Mouse (Mus musculus): ENCODE measurements around the gene Rabggta.
A peak's percentile ranks its signal among the peaks of the same experiment; 100 is the strongest.

Gene Rabggta

DNA sequence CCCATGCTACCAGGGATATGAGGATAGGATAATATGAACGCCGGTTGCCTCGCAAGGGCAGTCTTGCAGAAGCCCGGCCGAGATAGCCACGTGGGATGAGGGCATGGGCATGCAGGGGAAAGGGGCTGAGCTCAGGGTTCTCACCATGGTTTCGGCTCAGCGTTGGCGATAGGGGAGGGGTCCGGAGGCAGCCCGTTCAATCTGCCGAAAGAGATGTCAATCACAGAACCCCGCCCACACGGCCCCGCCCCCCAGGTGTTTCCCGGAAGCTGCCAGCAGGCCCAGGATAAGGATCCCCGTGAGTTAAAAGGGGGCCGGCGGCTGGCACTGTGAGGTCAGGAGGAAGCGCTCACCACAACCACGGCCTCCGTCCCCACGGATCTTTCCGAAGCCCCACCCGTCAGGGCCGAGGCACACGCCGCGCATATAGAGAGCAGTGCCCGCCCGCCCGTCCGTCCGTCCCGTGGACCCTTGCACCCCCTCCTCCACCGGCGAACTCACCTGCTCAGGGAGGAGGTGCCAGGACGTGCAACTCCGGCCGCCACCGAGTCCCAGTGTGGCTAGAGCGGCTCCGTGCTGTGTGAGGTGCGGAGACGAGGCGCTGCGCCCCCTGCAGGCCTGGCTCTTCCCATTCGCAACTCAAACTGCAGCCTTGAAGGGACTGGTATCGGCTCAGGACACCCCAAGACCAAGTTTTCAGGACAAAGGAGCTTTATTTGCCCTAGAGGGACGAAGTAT, at the start of gene Rabggta:
Gene Rabggta, minus strand, starts transcription at position 564 of the 738 bp plus-strand sequence.
- peak; percentile 92 to 96 for DNase-seq (ENCODE audit: inconsistent age in 2 of 2, low spot score in 1 of 2)

DNA sequence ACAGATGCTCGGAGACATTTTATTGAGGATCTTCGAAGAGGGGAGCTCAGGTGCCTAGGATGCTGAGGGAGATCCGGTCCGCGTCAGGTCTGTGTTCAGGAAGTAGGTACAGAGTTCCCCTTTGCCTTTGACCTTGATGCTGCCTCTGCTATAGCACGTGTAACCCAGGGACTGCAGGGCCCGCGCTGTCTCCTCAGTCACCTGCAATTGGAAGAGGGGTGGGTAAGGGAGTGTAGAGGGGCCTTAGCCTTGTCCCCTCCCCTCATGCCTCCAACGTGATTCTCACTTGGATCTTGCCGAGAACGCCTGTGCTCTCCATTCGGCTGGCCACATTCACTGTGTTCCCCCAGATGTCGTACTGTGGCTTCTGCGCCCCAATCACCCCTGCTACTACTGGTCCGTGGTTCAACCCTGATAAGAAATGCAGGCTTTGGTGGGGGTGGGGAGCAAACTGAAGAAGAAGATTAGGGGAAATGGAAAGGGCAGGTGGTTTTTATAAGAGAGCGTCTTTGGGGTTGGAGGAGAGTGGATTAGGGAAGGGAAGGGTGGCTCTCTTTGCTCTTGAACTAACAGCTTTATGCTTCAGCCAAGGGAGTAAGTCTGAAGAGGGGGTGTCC, 47.1 kb upstream of the Rabggta start:
- no peak for DNase-seq (ENCODE audit: inconsistent age in 2 of 2, low spot score in 1 of 2)

DNA sequence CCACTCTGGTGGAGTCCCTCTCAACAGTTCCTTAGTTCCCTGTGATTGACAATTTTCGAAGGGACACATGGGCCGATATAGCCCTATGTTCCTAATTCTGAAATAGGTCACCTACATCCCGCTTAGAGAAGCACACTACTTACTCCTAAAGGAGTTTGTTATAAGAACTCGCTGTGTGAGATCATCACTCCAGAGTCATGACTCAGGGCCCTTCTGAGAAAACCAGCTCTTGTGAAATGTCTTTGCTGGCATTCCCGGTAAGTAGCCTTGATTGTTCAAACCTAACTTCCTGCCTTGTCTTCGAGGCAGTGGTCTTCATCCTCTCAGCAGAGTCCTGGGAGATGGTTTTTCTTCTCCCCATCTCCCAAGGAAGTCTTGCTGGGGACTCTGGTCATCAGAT, 46.5 kb upstream of the Rabggta start:
- peak in 1 of 2 experiments; percentile 86 for DNase-seq (ENCODE audit: inconsistent age in 2 of 2, low spot score in 1 of 2)

DNA sequence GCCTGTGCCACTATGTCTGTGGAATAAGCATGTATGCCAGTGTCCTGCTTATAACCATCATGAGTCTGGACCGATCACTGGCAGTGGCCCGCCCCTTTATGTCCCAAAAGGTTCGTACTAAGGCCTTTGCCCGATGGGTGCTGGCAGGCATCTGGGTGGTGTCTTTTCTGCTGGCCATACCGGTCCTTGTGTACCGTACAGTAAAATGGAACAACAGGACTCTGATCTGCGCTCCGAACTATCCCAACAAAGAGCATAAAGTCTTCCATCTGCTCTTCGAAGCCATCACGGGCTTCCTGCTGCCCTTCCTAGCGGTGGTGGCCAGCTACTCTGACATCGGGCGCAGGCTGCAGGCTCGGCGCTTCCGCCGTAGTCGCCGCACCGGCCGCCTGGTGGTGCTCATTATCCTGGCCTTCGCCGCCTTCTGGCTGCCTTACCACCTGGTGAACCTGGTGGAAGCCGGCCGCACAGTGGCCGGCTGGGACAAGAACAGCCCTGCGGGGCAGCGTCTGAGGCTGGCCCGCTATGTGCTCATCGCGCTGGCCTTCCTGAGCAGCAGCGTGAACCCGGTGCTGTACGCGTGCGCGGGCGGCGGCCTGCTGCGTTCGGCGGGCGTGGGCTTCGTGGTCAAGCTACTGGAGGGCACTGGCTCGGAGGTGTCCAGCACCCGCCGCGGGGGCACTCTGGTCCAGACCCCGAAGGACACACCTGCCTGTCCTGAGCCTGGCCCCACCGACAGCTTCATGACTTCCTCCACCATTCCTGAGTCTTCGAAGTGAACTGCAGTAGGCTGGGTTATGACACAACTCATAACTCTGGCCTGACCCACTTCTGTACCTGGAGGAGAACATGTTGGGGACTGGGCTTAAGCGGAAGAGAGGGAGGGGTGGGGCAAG, 45.7 kb upstream of the Rabggta start:
- peak; percentile 57 to 84 for DNase-seq (ENCODE audit: inconsistent age in 2 of 2, low spot score in 1 of 2)

DNA sequence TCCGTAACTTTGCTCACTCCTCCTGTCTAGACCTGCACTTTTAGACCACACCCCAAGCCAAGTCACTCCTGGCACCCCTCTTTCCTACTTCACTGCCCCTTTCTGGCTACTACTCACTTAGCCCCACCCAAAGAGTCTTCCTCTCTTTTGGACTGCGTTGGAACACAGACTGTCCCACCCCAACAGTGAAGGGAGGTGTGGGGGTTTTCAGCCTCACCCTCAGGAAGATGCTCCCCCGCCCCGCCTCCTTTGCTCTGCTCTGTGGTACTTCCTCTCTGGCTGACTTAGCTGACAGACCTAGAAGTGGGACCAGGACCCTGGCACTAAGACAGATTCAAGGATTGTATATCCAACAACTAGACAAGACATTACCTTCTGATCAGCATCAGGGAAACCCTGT, 43.6 kb upstream of the Rabggta start, which contains the start of gene Ltb4r1:
Gene Ltb4r1, plus strand, starts transcription at position 267 of the 400 bp plus-strand sequence.
- DNase-seq (ENCODE audit: inconsistent age in 2 of 2, low spot score in 1 of 2) = no peak

DNA sequence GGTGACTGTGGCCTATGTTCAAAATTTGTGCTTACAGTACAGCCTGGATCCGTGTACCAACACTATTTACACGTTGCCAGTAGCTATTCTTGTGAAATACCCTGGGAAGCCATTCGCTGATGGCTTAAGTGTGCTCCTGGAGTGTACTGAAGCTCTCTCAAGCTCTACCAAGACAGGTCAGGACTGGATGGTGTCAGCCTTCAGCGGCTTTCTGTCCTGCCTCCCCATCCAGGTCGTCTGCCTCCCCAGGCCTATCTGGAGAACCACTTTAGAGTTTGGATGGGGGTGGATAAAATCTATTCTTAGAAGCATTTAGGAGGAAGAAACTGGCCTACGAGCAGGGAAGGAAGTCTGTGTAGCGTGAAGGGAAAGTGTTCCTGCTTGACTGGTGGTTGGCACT, 41.1 kb upstream of the Rabggta start:
- no peak for DNase-seq (ENCODE audit: inconsistent age in 2 of 2, low spot score in 1 of 2)

DNA sequence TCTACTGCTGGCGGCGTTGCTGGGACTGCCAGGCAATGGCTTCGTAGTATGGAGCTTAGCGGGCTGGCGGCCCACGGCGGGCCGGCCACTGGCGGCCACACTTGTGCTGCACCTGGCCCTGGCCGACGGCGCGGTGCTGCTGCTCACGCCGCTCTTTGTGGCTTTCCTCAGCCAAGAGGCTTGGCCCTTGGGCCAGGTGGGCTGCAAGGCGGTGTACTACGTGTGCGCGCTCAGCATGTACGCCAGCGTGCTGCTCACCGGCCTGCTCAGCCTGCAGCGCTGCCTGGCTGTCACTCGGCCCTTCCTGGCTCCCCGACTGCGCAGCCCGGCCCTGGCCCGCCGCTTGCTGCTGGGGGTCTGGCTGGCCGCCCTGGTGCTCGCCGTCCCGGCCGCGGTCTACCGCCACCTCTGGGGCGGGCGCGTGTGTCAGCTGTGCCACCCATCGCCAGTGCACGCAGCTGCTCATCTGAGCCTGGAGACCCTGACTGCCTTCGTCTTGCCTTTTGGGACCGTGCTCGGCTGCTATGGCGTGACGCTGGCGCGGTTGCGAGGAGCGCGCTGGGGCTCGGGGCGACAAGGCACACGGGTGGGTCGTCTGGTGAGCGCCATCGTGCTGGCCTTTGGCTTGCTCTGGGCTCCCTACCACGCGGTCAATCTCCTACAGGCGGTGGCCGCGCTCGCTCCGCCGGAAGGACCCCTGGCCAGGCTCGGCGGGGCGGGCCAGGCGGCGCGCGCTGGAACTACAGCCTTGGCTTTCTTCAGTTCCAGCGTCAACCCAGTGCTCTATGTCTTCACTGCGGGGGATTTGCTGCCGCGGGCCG, 40.1 kb upstream of the Rabggta start:
- peak; percentile 39 to 80 for DNase-seq (ENCODE audit: inconsistent age in 2 of 2, low spot score in 1 of 2)

DNA sequence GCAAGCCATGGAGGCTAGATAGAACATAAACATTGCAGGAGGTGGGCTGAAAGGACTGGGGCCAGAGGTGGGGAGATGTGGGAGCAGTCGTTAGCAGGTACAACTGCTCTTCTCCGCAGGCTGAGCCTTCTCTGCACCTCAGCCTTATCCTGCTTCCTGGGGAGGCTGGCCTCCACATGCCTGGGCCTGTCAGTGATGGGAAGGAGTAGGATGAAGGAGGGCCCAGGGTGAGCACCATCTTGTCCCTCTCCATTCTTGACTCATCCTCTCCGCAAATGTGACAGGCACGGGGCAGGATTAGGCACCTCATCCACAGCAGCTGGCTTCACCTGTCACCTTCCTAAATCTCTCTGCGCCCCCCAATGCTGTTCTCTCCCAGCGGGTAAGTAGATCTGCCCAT, 39.1 kb upstream of the Rabggta start, which contains the start of gene Ltb4r2:
Gene Ltb4r2, plus strand, starts transcription at position 266 of the 400 bp plus-strand sequence.
- no peak for DNase-seq (ENCODE audit: inconsistent age in 2 of 2, low spot score in 1 of 2)

DNA sequence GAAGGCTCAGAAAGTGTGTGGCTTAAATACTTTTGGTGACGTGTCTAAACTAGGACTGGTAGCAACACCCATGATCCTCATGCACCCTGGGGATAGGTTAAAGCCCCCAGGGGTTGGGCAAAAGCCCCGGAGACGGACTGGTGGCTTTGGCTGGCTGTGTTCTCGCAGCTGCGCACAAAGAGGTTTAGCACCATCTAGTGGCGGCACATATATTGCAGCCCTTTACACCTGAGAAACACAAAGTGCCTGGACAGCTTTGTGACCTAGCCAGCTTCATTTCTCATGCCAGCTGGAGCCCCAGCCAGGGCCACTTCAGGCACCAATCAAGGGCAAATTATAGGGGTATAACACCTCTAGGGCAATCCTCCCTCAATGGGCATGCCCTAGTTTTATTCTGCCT, 38.1 kb upstream of the Rabggta start:
- peak; percentile 81 to 95 for DNase-seq (ENCODE audit: inconsistent age in 2 of 2, low spot score in 1 of 2)

DNA sequence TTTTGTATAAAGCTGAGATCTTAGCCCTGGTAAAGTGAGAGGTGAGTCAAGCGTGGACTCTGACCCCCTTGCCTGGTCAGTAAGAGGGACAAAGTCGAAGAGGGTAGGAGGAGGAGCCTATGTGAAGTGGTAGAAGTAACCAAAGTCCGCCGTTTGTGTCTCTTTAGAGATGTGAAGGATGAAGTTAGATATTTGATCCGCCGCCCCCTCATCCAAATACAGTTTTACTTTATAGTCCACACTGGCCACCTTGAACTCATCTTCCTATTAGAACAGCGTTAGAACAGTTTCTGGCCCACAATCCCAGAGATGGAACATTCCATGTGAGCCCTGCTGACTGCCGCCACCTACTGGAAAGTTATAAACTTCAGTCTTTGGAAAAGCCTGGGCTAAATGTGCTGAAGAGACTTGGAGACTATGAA, 36.3 kb upstream of the Rabggta start, which contains the start of gene Cideb:
Gene Cideb, minus strand, starts transcription at position 96 of the 422 bp plus-strand sequence.
- DNase-seq (ENCODE audit: inconsistent age in 2 of 2, low spot score in 1 of 2) = peak in 1 of 2 experiments; percentile 80

DNA sequence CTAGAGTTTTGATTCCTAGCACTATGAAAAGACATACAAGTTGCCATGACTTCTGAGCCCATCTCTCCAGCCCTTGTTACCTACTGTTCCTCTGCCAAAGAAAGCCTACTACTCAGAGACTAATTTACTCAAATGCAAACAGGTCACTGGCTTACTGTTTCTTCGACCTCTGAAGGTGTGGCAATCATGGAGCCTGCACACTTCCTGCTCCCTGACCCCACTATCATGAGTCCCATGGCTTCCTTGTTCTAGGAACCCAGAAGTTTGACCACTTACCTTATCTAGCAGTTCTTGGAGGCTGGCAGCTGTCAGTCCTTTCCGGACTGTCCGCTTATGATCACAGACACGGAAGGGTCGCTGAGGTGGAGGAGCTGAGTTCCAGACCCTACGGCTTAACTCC, 35.5 kb upstream of the Rabggta start:
- DNase-seq (ENCODE audit: inconsistent age in 2 of 2, low spot score in 1 of 2) = no peak

DNA sequence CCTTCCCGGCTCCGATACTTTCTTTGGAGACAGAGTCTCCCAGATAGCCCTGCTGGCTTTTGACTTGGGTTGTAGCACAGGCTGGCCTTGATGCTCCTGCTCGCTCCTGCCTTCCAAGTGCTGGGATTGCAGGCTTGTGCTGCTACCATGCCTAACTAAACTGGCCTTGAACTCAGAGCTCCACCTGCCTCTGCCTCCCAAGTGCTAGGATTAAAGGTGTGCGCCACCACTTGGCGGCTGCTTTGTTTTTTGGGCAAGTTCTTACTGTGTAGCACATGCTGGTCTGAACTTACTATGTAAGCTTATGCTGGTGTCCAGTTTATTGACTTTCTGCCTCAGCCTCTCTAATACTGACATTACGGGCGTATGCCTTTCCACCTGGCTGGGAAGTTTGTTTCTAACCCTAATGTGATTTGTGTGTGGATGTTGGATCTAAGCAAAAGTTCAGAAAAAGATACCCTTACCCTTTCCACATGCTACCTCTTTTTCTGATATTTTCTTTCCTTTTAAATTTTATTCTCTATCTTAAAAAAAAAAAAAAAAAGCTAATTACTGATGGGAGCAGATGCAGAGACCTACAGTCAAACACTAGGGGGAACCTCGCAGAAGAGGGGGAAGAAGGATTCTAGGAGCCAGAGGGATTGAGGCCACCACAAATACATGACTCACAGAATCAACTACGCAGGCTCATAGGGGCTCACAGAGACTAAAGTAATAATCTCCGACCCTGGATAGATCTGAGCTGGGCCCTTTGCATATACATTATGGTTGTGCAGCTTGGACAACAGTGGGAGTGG, 25.2 kb upstream of the Rabggta start:
- DNase-seq (ENCODE audit: inconsistent age in 2 of 2, low spot score in 1 of 2) = no peak

DNA sequence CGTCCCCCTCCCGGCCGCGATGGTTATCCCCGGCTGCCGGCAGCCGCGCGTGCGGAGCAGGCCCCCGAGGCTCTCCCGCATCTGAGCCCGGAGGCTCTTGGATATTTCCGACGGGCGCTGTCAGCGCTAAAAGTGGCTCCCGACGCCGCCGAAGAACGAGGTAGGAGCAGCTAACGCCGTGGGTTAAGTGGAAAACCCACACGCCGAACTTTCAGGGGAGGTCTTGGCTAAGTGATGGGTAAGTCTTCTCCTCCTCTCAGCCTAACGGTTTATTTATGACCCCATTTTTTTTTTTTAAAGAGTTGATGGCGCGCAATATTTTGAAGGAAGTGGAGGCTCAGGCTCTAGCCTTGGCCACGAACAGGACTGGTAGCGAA, 23.8 kb upstream of the Rabggta start:
- no peak for DNase-seq (ENCODE audit: inconsistent age in 2 of 2, low spot score in 1 of 2)

DNA sequence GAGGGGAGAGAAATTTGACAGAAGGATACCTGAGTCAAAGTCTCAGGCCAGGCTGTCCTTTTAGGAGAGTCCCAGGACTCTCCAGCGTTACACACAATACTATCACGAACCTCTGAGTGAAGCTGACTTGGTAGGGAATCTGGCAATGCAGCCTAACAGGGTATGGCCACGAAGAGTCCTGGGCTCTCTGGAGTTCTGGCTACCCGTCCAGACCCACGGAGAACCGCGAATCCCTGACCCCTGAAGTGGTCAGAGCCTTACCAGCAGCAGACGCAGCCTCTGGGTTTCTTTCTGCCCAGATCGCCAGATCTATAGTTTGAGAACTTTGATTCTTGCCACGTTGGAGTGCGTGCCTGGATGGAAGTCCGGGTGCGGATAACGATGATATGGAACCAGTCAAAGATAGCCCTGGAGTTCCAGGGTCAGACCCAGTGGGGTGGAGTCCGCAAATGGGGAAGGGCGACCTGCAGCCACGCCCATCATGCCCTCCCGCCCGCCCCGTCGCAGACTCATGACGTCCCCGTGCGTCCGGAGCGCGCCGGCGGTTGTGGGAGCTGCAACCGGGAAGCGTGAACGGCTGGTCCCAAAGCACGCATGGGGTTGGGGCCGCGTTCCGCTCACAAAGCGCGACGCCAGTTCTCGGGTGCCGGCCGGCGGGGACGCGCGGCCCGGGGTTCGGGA, 23.3 kb upstream of the Rabggta start, which contains the start of the genes Dhrs1 and Nop9:
Gene Dhrs1, minus strand, starts transcription at position 511 of the 681 bp plus-strand sequence.
Gene Nop9, plus strand, starts transcription at position 514 of the 681 bp plus-strand sequence.
- peak; percentile 90 to 97 for DNase-seq (ENCODE audit: inconsistent age in 2 of 2, low spot score in 1 of 2)

DNA sequence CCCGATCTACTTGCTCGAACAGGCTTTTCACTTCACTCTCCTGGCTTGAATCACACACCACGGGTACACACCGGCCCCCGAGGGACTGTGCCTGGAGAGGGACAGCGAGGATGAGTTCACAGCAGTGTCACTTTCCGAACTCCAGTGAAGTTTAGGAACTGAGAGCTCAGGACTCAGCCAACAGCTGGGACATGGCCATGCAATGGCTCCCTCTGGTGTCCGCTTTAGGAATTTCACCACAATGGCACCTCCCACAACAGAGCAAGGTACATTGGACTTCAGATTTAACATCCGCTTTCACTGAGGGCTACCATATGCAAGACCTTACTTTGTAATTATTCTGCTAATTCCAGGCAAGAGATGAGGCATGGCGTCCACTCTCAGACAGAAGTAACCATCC, 21.6 kb upstream of the Rabggta start:
- peak; percentile 86 to 96 for DNase-seq (ENCODE audit: inconsistent age in 2 of 2, low spot score in 1 of 2)

DNA sequence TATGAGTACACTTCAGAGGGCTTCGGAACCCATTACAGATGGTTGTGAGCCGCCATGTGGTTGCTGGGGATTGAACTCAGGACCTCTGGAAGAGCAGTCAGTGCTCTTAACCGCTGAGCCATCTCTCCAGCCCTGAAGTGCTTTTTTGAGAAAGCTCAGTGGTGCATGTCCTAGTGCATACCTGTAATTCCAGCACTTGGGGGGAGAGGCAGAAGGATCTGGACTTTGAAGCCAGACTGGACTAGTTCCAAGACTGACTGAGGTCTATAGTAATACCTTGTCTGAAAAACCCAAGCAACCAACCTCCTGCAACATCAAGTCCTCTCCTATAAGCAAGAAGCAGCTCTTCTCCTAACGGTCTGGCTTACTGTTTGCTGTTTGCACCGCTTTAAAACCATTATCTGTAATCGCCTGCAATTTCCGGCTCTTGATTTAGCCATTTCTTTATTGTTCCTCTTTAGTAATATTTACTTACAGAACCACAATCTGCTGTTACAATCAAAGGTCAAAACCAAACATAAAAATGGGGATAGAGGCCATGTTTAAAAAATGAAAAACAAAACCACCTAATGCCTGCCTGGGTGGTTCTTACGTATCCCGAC, 15.1 kb upstream of the Rabggta start:
- no peak for DNase-seq (ENCODE audit: inconsistent age in 2 of 2, low spot score in 1 of 2)

DNA sequence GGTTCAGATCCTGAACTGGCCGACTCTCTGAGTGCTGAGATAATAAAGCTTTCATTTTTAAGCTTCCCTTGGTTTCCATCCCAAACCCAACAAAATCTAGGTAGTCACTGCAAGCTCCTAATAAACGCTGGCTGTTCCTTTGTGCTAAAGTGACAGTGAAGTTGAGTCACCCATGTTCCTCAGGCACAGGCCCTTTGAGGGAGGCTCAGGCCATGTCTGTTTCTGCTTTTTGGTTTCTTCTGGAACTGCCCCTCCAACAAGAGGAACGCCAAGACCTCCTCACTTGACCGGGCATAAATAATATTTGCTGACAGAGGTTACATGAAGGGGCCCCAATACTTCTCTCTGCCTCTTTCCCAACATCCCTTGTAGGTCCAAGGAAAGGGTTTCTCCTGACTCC, 13.7 kb upstream of the Rabggta start:
- DNase-seq (ENCODE audit: inconsistent age in 2 of 2, low spot score in 1 of 2) = no peak

DNA sequence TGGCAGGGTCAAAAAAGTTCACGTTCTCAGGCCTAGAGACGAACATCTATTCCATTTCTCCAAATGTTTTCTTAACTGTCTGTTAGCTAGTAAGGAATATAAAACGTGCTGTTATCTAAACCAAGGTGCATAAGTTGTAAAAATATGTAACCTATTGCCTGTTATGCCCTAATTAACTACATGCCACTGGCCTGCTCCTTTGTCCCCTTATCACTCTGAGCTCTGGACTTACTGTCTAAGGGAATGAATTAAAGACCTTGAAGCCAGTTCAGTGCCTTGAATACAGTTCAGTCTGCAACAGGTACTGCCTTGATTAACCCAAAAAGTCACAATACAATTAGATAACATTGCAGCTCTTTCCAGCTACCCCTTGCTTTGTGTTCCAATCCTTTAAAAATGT, 13.3 kb upstream of the Rabggta start:
- DNase-seq (ENCODE audit: inconsistent age in 2 of 2, low spot score in 1 of 2) = no peak

DNA sequence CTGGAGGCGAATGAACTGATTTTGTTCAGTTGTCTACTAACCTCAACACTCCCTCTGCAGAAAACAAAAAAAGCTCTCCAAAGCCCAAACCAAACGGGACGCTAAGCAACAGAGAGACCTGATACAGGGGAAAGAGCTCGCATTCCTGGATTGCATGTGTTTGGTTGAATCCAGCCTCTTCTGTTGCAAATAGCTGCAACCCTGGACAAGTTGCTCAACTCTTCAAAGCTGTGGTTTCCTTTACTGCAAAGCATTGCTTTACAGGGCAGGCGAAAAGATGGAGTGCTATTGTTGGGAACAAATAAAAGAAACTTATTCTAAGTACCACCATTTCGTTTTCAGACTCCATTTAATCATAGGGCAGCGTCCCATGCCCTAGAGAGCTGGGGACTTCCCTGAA, 12.8 kb upstream of the Rabggta start:
- no peak for DNase-seq (ENCODE audit: inconsistent age in 2 of 2, low spot score in 1 of 2)

Data from adrenal gland, adult (tissue).